Mouse (Mus musculus) liver, embryonic 13.5 days (tissue): Measurements from ENCODE around the gene Nckap5l. TPM values are rescaled to one million over a fixed set of nuclear protein-coding genes. Genes with fewer than 3 reads are reported as not detected.

Experiments
- ATAC-seq: fragments of 200-750 bp; cut with Nextera tagmentation; 2 replicates; pipeline ENCODE4 v1.8.0; 2017; ENCODE audit warnings: low read depth, mild to moderate bottlenecking, moderate number of reproducible peaks, moderate library complexity
- DNase-seq: peaks from one replicate; pipeline ENCODE4 v3.0.0; 2022
- H3K27ac ChIP-seq: fragments of 300-500 bp; sonication (generic); 2 replicates; pipeline ENCODE4 v1.5.1; 2015; ENCODE audit warnings: moderate library complexity, mild to moderate bottlenecking, inconsistent platforms
- H3K27me3 ChIP-seq: fragments of 300-500 bp; sonication (generic); 2 replicates; pipeline ENCODE4 v1.6.1; 2015; ENCODE audit warnings: mild to moderate bottlenecking, inconsistent platforms
- H3K36me3 ChIP-seq: fragments of 300-500 bp; sonication (generic); 2 replicates; pipeline ENCODE4 v1.6.1; 2015; ENCODE audit warnings: mild to moderate bottlenecking, inconsistent platforms
- H3K4me1 ChIP-seq: fragments of 300-500 bp; sonication (generic); replicated peaks from 2 replicates; pipeline ENCODE4 v1.6.1; 2015; ENCODE audit warnings: inconsistent platforms
- H3K4me2 ChIP-seq: fragments of 300-500 bp; sonication (generic); 2 replicates; pipeline ENCODE4 v1.6.1; 2015; ENCODE audit warnings: inconsistent platforms, mild to moderate bottlenecking, moderate library complexity
- H3K4me3 ChIP-seq: fragments of 300-500 bp; sonication (generic); replicated peaks from 2 replicates; pipeline ENCODE4 v1.5.1; 2015; ENCODE audit warnings: mild to moderate bottlenecking, inconsistent platforms
- H3K9ac ChIP-seq: fragments of 300-500 bp; sonication (generic); 2 replicates; pipeline ENCODE4 v1.6.1; 2015; ENCODE audit warnings: mild to moderate bottlenecking, inconsistent platforms
- H3K9me3 ChIP-seq: fragments of 300-500 bp; sonication (generic); replicated peaks from 2 replicates; pipeline ENCODE4 v1.6.1; 2016; ENCODE audit warnings: inconsistent platforms
- WGBS: fragments of 180-500 bp; shearing (Covaris S2); methylation state at CpG from one replicate; pipeline ENCODE4 v1.1.7; 2015; ENCODE audit not compliant: insufficient replicate concordance; 5-methylcytosine and 5-hydroxymethylcytosine counted together
- polyA plus RNA-seq: library from polyadenylated mRNA; unstranded; fragments of >200 nt; fragmentation: Nextera tagmentation; extraction: Ambion mirVana; gene quantifications from 2 replicates; pipeline ENCODE4 v1.2.1, GENCODE M21; 2015

Nckap5l gene
- polyA plus RNA-seq, 1 experiment from 2014 or later: 0.85 TPM

- Histone ChIP-seq H3K4me2 (no peak overlapping the region), H3K27ac (no peak overlapping the region), H3K4me1 (peaks cover 7% of the 10 kb centered on the region), H3K27me3 (no peaks in the 10 kb centered on the region), H3K4me3 (no peak overlapping the region), H3K36me3 (peaks cover 67% of the 10 kb centered on the region), H3K9ac (no peak overlapping the region), H3K9me3 (no peaks in the 10 kb centered on the region)
- no peak for ATAC-seq
- DNase-seq: no peak
- 88% methylated on average over 9 of the region's 9 CpGs for WGBS
Measured at GRCm38 (mm10) chr15:99408845-99409244, 48.7 kb downstream of the Nckap5l start.

GRCm38 (mm10) chr15:99406986-99407570 lies 50.5 kb downstream of the Nckap5l start:
- peaks cover 18% of the 10 kb centered on the region for H3K4me1 ChIP-seq
- H3K9ac ChIP-seq: no peak overlapping the region
- peaks cover 85% of the 10 kb centered on the region for H3K36me3 ChIP-seq
- WGBS: 91% methylated on average over 15 of the region's 15 CpGs
- DNase-seq (no peak), ATAC-seq (no peak)
- no peak overlapping the region for H3K4me2 ChIP-seq
- no peaks in the 10 kb centered on the region for H3K9me3 ChIP-seq
- H3K27ac ChIP-seq: no peak overlapping the region
- no peaks in the 10 kb centered on the region for H3K27me3 ChIP-seq
- no peak overlapping the region for H3K4me3 ChIP-seq

- H3K4me2 ChIP-seq: no peak overlapping the region
- H3K4me3 ChIP-seq: no peak overlapping the region
- no peak for ATAC-seq
- peaks cover 22% of the 10 kb centered on the region for H3K4me1 ChIP-seq
- H3K36me3 ChIP-seq: peaks cover 83% of the 10 kb centered on the region
- no peaks in the 10 kb centered on the region for H3K9me3 ChIP-seq
- DNase-seq: no peak
- H3K9ac ChIP-seq: no peak overlapping the region
- 86% methylated on average over 9 of the region's 9 CpGs for WGBS
- H3K27ac ChIP-seq: no peak overlapping the region
- no peaks in the 10 kb centered on the region for H3K27me3 ChIP-seq
Measured at GRCm38 (mm10) chr15:99405150-99405549, 52.4 kb downstream of the Nckap5l start.

GRCm38 (mm10) chr15:99403159-99403889 lies 54.2 kb downstream of the Nckap5l start:
- Histone ChIP-seq H3K4me3 (no peak overlapping the region), H3K9ac (no peak overlapping the region), H3K4me1 (peaks cover 37% of the 10 kb centered on the region), H3K27me3 (no peaks in the 10 kb centered on the region), H3K27ac (peak overlapping the region; percentile 21; the same call in 1 of the 2 replicates), H3K36me3 (peaks cover 68% of the 10 kb centered on the region), H3K9me3 (no peaks in the 10 kb centered on the region), H3K4me2 (no peak overlapping the region)
- 78% methylated on average over 12 of the region's 12 CpGs for WGBS
- DNase-seq (no peak), ATAC-seq (0 out of 2 replicates have a peak, but pooled peaks have one; percentile 16)

GRCm38 (mm10) chr15:99400602-99401001 lies 56.9 kb downstream of the Nckap5l start:
- Histone ChIP-seq H3K27me3 (no peaks in the 10 kb centered on the region), H3K4me3 (no peak overlapping the region), H3K36me3 (peaks cover 41% of the 10 kb centered on the region), H3K4me1 (peaks cover 63% of the 10 kb centered on the region), H3K27ac (no peak overlapping the region), H3K9ac (no peak overlapping the region), H3K4me2 (no peak overlapping the region), H3K9me3 (no peaks in the 10 kb centered on the region)
- 0 out of 2 replicates have a peak, but pooled peaks have one; percentile 11 for ATAC-seq
- WGBS: 76% methylated on average over 6 of the region's 6 CpGs
- DNase-seq: no peak

GRCm38 (mm10) chr15:99399503-99400245 lies 57.9 kb downstream of the Nckap5l start:
- H3K4me2 ChIP-seq: no peak overlapping the region
- H3K9me3 ChIP-seq: no peaks in the 10 kb centered on the region
- H3K4me3 ChIP-seq: no peak overlapping the region
- 76% methylated on average over 15 of the region's 15 CpGs for WGBS
- no peaks in the 10 kb centered on the region for H3K27me3 ChIP-seq
- no peak overlapping the region for H3K9ac ChIP-seq
- peaks cover 31% of the 10 kb centered on the region for H3K36me3 ChIP-seq
- DNase-seq (no peak), ATAC-seq (no peak)
- no peak overlapping the region for H3K27ac ChIP-seq
- H3K4me1 ChIP-seq: peaks cover 73% of the 10 kb centered on the region

- Histone ChIP-seq H3K27me3 (no peaks in the 10 kb centered on the region), H3K4me1 (peaks cover 76% of the 10 kb centered on the region), H3K27ac (no peak overlapping the region), H3K9ac (no peak overlapping the region), H3K36me3 (peaks cover 11% of the 10 kb centered on the region), H3K4me2 (no peak overlapping the region), H3K4me3 (no peak overlapping the region), H3K9me3 (no peaks in the 10 kb centered on the region)
- no peak for DNase-seq
- 87% methylated on average over 2 of the region's 2 CpGs for WGBS
- no peak for ATAC-seq
Measured at GRCm38 (mm10) chr15:99397622-99398021, 59.9 kb downstream of the Nckap5l start.

- peak overlapping the region; percentile 80 for H3K4me2 ChIP-seq
- H3K4me1 ChIP-seq: peaks cover 77% of the 10 kb centered on the region
- 52% methylated on average over 4 of the region's 4 CpGs for WGBS
- no peak for ATAC-seq
- peak overlapping the region; percentile 61 for H3K27ac ChIP-seq
- H3K27me3 ChIP-seq: no peaks in the 10 kb centered on the region
- H3K4me3 ChIP-seq: no peak overlapping the region
- no peak for DNase-seq
- H3K9ac ChIP-seq: peak overlapping the region; percentile 42
- H3K36me3 ChIP-seq: peaks cover 3% of the 10 kb centered on the region; the same call in 1 of the 2 replicates
- H3K9me3 ChIP-seq: no peaks in the 10 kb centered on the region
Measured at GRCm38 (mm10) chr15:99396875-99397274, 60.7 kb downstream of the Nckap5l start.

GRCm38 (mm10) chr15:99396462-99396861 lies 61.1 kb downstream of the Nckap5l start:
- WGBS: 11% methylated on average over 1 of the region's 1 CpGs
- Histone ChIP-seq H3K9ac (peak overlapping the region; percentile 42), H3K4me1 (peaks cover 81% of the 10 kb centered on the region), H3K27me3 (no peaks in the 10 kb centered on the region), H3K9me3 (no peaks in the 10 kb centered on the region), H3K36me3 (0 out of 2 replicates have a peak, but pooled peaks cover 3% of the 10 kb centered on the region), H3K4me3 (peak overlapping the region; percentile 39; the same call in 1 of the 2 replicates), H3K4me2 (peak overlapping the region; percentile 80), H3K27ac (peak overlapping the region; percentile 61)
- ATAC-seq (no peak), DNase-seq (no peak)

GRCm38 (mm10) chr15:99393386-99394252 lies 63.9 kb downstream of the Nckap5l start:
- Histone ChIP-seq H3K4me2 (peak overlapping the region; percentile 80), H3K9ac (peak overlapping the region; percentile 87), H3K4me3 (peak overlapping the region; percentile 83), H3K4me1 (peaks cover 69% of the 10 kb centered on the region), H3K27me3 (no peaks in the 10 kb centered on the region), H3K36me3 (no peaks in the 10 kb centered on the region), H3K27ac (peak overlapping the region; percentile 95), H3K9me3 (no peaks in the 10 kb centered on the region)
- WGBS: 3% methylated on average over 24 of the region's 24 CpGs
- DNase-seq (peak; percentile 64), ATAC-seq (peak; percentile 45)
